Mouse (Mus musculus) gastrocnemius, adult 8-10 months (tissue): ENCODE measurements around the gene Olfr680-ps1. TPM values are rescaled to one million over a fixed set of nuclear protein-coding genes. Genes with fewer than 3 reads are reported as not detected.
"Not testable (repeated sequence)": the region's sequence is repeated elsewhere in the genome, so short reads cannot be mapped to it uniquely, and the experiment has no call there.

Experiments
- DNase-seq, 2 experiments: peaks; one replicate each; pipeline ENCODE4 v3.0.0; 2022; ENCODE audit warnings: low spot score in 2 of 2
- total RNA-seq, 4 experiments: library from RNA; stranded (reverse); gene quantifications; 2 replicates each; pipeline ENCODE4 v1.2.4; 2022

Olfr680-ps1 gene
- not detected for total RNA-seq

DNA sequence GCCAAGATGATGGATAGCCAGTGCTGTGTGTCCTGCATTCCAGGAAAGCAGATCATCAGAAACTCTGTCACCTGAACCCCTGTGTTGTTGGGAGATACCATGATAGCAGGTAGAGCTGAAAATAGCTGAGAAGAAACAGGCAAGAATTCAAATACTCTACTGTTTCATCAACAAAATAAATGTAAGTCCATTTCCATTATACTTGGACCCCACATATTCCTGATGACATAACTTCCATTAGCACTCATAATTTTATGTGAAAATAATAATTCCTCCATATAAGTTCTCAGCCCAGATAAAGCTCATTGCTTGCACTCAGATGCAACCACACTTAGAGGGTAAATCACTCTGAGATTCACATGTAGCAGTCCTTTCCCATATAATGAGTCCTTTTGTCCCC, at the start of gene Olfr680-ps1:
Gene Olfr680-ps1, minus strand, starts transcription at position 101 of the 400 bp plus-strand sequence.
- not testable (repeated sequence) for DNase-seq

- DNase-seq, result no peak
Measured at GRCm38 (mm10) chr7:105141275-105141674, 48.7 kb upstream of the Olfr680-ps1 start.

- DNase-seq, result no peak
Measured at GRCm38 (mm10) chr7:105116536-105116935, 23.9 kb upstream of the Olfr680-ps1 start, which contains the start of gene Olfr681. Olfr681 (plus strand) TSS chr7:105116836.

DNA sequence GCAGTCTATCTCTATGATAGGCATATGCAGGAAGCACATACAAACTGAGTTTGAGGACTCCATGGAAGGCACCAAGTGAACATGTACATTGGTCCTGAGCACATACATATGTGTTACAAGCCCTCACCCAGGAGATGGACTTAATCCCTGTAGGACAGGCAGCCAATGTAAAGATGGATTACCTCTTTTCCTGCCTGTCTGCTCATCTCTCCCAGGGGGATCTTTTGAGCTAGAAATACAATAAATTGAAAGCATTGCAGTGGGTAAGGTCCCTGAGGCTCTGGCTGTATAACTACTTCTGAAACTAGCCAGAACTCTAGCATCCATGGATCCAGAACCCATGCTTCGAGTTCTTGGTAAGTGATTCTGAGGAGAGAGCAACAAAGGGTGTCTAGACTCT, 11.7 kb downstream of the Olfr680-ps1 start, which contains the start of gene Olfr679:
Gene Olfr679, plus strand, starts transcription at position 301 of the 400 bp plus-strand sequence.
- DNase-seq, result no peak

DNA sequence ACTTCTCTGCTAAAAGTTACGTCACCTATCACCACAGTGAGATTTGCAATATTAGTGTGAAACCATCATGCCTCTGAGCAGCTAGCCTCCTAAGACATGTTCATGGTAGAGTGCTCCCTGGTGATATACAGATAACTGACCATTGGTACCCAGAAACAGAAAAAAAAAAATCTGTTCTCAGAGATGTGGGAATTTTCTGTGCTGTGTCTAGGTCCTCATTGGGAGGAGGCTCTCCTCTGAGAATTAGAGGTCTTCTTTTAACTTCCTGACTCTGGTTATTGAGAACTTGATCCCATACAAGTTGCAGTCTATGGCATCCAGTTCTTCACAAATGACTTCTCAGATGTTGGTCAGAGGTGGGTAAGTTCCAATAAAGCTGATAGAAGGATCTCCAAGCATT, 28.4 kb downstream of the Olfr680-ps1 start, which contains the start of gene Olfr678:
Gene Olfr678, plus strand, starts transcription at position 301 of the 400 bp plus-strand sequence.
- no peak for DNase-seq

DNA sequence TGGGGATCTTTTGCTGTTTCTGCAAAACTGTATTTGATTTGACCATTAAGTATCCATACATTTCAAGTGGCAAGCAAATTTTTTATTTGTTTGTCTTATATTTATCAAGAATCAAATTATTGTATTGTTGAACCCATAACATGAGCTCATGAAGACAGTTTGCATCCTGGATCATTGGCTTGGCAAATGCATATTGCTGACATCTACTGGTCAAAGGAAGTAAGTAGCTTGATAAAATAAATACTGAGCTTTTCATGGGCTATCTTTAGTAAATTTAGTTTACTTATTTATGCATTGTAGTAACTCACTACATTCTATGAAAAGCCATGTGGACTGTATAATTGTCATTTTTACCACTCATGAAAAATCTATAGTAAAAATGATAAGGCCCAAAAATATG, 33.7 kb downstream of the Olfr680-ps1 start:
- DNase-seq, result no peak

Other genes with a start within 250 kb of the Olfr680-ps1 start
- not detected for gene Usp17la, start 235.8 kb downstream of the Olfr680-ps1 start, total RNA-seq
- not detected for gene Olfr665, start 214.8 kb downstream of the Olfr680-ps1 start, total RNA-seq
- gene Olfr666, start 196.9 kb downstream of the Olfr680-ps1 start, total RNA-seq, result not detected
- not detected for gene Olfr667, start 171.3 kb downstream of the Olfr680-ps1 start, total RNA-seq
- not detected for gene Olfr668, start 164.8 kb downstream of the Olfr680-ps1 start, total RNA-seq
- gene Olfr669, start 158.6 kb downstream of the Olfr680-ps1 start, total RNA-seq, result not detected
- not detected for gene Olfr670, start 130.2 kb downstream of the Olfr680-ps1 start, total RNA-seq
- gene Olfr671, start 113.7 kb downstream of the Olfr680-ps1 start, total RNA-seq, result not detected
- not detected for gene Olfr672, start 90.8 kb downstream of the Olfr680-ps1 start, total RNA-seq
- gene Olfr675, start 64.4 kb downstream of the Olfr680-ps1 start, total RNA-seq, result not detected
- gene Olfr676, start 60.1 kb downstream of the Olfr680-ps1 start, total RNA-seq, result not detected
- gene Olfr677, start 41.4 kb downstream of the Olfr680-ps1 start, total RNA-seq, result not detected
- gene Olfr678, start 28.3 kb downstream of the Olfr680-ps1 start, total RNA-seq, result not detected
- not detected for gene Olfr679, start 11.6 kb downstream of the Olfr680-ps1 start, total RNA-seq
- gene Olfr681, start 24.0 kb upstream of the Olfr680-ps1 start, total RNA-seq, result not detected
- gene Olfr683, start 54.2 kb upstream of the Olfr680-ps1 start, total RNA-seq, result not detected
- gene Olfr684, start 70.8 kb upstream of the Olfr680-ps1 start, total RNA-seq, result not detected
- gene Olfr685, start 93.2 kb upstream of the Olfr680-ps1 start, total RNA-seq, result not detected
- gene Olfr686, start 114.7 kb upstream of the Olfr680-ps1 start, total RNA-seq, result not detected
- not detected for gene Olfr688, start 195.3 kb upstream of the Olfr680-ps1 start, total RNA-seq
- gene Olfr689, start 218.3 kb upstream of the Olfr680-ps1 start, total RNA-seq, result not detected
- not detected for gene Olfr690, start 241.3 kb upstream of the Olfr680-ps1 start, total RNA-seq
- gene Olfr691, start 249.5 kb upstream of the Olfr680-ps1 start, total RNA-seq, result not detected